Mouse (Mus musculus): ENCODE measurements at regions not wholly inside any gene's neighbourhood (a gene's known extent, or its start where the extent isn't known, plus 50 kb on each side); places are given as distances from the start of the nearest gene placed in this dataset.

- Histone ChIP-seq H3K9me3 (replicated peaks; ENCODE audit: control insufficient read depth, low read length) (no peaks in the 10 kb centered on the region), H3K4me3 (ENCODE audit: low read depth, low read length) (no peak overlapping the region), H3K27ac (ENCODE audit: low read depth) (no peak overlapping the region), H3K4me2 (ENCODE audit: low read depth, low read length) (no peak overlapping the region), H3K36me3 (replicated peaks; ENCODE audit: control insufficient read depth, insufficient read depth, low read length) (no peaks in the 10 kb centered on the region), H3K27me3 (ENCODE audit: control insufficient read depth, insufficient read depth, low read length) (0 out of 2 replicates have a peak, but pooled peaks cover 3% of the 10 kb centered on the region), H3K4me1 (ENCODE audit: control insufficient read depth, insufficient read depth) (no peaks in the 10 kb centered on the region), H3K9ac (replicated peaks; ENCODE audit: low read depth, low read length) (no peak overlapping the region)
- ATAC-seq (ENCODE audit: insufficient read depth, low read depth): no peak
- WGBS: 74% methylated on average over 2 of the region's 2 CpGs
- TF ChIP-seq EP300 (IDR thresholded peaks at IDR 0.05; ENCODE audit: low read depth) (no peak), CTCF (IDR thresholded peaks at IDR 0.05; ENCODE audit: low read depth) (no peak)
- DNase-seq (ENCODE audit: low spot score): no peak
Measured at GRCm38 (mm10) chr9:122531806-122532205, 180.4 kb downstream of the Abhd5 start.

- ATAC-seq (ENCODE audit: insufficient read depth, low read depth) (no peak), DNase-seq (ENCODE audit: low spot score) (no peak)
- TF ChIP-seq EP300 (IDR thresholded peaks at IDR 0.05; ENCODE audit: low read depth) (no peak), CTCF (IDR thresholded peaks at IDR 0.05; ENCODE audit: low read depth) (no peak)
- Histone ChIP-seq H3K27me3 (ENCODE audit: control insufficient read depth, insufficient read depth, low read length) (no peaks in the 10 kb centered on the region), H3K9me3 (replicated peaks; ENCODE audit: control insufficient read depth, low read length) (no peaks in the 10 kb centered on the region), H3K36me3 (replicated peaks; ENCODE audit: control insufficient read depth, insufficient read depth, low read length) (no peaks in the 10 kb centered on the region), H3K9ac (replicated peaks; ENCODE audit: low read depth, low read length) (no peak overlapping the region), H3K4me1 (ENCODE audit: control insufficient read depth, insufficient read depth) (no peaks in the 10 kb centered on the region), H3K4me3 (ENCODE audit: low read depth, low read length) (no peak overlapping the region), H3K27ac (ENCODE audit: low read depth) (no peak overlapping the region), H3K4me2 (ENCODE audit: low read depth, low read length) (no peak overlapping the region)
- WGBS: 35% methylated on average over 15 of the region's 15 CpGs
Measured at GRCm38 (mm10) chr9:122534121-122534814, 182.9 kb downstream of the Abhd5 start.

- H3K27me3 ChIP-seq (ENCODE audit: control insufficient read depth, insufficient read depth, low read length): no peaks in the 10 kb centered on the region
- no peaks in the 10 kb centered on the region for H3K9me3 ChIP-seq (replicated peaks; ENCODE audit: control insufficient read depth, low read length)
- no peak overlapping the region for H3K27ac ChIP-seq (ENCODE audit: low read depth)
- 59% methylated on average over 2 of the region's 2 CpGs for WGBS
- H3K4me1 ChIP-seq (ENCODE audit: control insufficient read depth, insufficient read depth): no peaks in the 10 kb centered on the region
- no peaks in the 10 kb centered on the region for H3K36me3 ChIP-seq (replicated peaks; ENCODE audit: control insufficient read depth, insufficient read depth, low read length)
- DNase-seq (ENCODE audit: low spot score): no peak
- no peak overlapping the region for H3K4me3 ChIP-seq (ENCODE audit: low read depth, low read length)
- no peak overlapping the region for H3K9ac ChIP-seq (replicated peaks; ENCODE audit: low read depth, low read length)
- TF ChIP-seq EP300 (IDR thresholded peaks at IDR 0.05; ENCODE audit: low read depth) (no peak), CTCF (IDR thresholded peaks at IDR 0.05; ENCODE audit: low read depth) (no peak)
- ATAC-seq (ENCODE audit: insufficient read depth, low read depth): no peak
- H3K4me2 ChIP-seq (ENCODE audit: low read depth, low read length): no peak overlapping the region
Measured at GRCm38 (mm10) chr9:122534965-122535364, 183.6 kb downstream of the Abhd5 start.

GRCm38 (mm10) chr9:122540091-122540490 is 188.7 kb downstream of the Abhd5 start:
- TF ChIP-seq EP300 (IDR thresholded peaks at IDR 0.05; ENCODE audit: low read depth) (no peak), CTCF (IDR thresholded peaks at IDR 0.05; ENCODE audit: low read depth) (no peak)
- Histone ChIP-seq H3K4me2 (ENCODE audit: low read depth, low read length) (no peak overlapping the region), H3K9ac (replicated peaks; ENCODE audit: low read depth, low read length) (no peak overlapping the region), H3K27ac (ENCODE audit: low read depth) (no peak overlapping the region), H3K9me3 (replicated peaks; ENCODE audit: control insufficient read depth, low read length) (no peaks in the 10 kb centered on the region), H3K36me3 (replicated peaks; ENCODE audit: control insufficient read depth, insufficient read depth, low read length) (no peaks in the 10 kb centered on the region), H3K27me3 (ENCODE audit: control insufficient read depth, insufficient read depth, low read length) (no peaks in the 10 kb centered on the region), H3K4me3 (ENCODE audit: low read depth, low read length) (no peak overlapping the region), H3K4me1 (ENCODE audit: control insufficient read depth, insufficient read depth) (no peaks in the 10 kb centered on the region)
- ATAC-seq (ENCODE audit: insufficient read depth, low read depth): no peak
- 26% methylated on average over 3 of the region's 3 CpGs for WGBS
- peak; percentile 8 for DNase-seq (ENCODE audit: low spot score)

- H3K4me1 ChIP-seq (ENCODE audit: control insufficient read depth, insufficient read depth): no peaks in the 10 kb centered on the region
- TF ChIP-seq EP300 (IDR thresholded peaks at IDR 0.05; ENCODE audit: low read depth): no peak
- TF ChIP-seq CTCF (IDR thresholded peaks at IDR 0.05; ENCODE audit: low read depth): no peak
- no peaks in the 10 kb centered on the region for H3K9me3 ChIP-seq (replicated peaks; ENCODE audit: control insufficient read depth, low read length)
- no peak overlapping the region for H3K4me3 ChIP-seq (ENCODE audit: low read depth, low read length)
- no peaks in the 10 kb centered on the region for H3K36me3 ChIP-seq (replicated peaks; ENCODE audit: control insufficient read depth, insufficient read depth, low read length)
- H3K27me3 ChIP-seq (ENCODE audit: control insufficient read depth, insufficient read depth, low read length): no peaks in the 10 kb centered on the region
- no peak overlapping the region for H3K4me2 ChIP-seq (ENCODE audit: low read depth, low read length)
- DNase-seq (ENCODE audit: low spot score) (no peak), ATAC-seq (ENCODE audit: insufficient read depth, low read depth) (no peak)
- H3K27ac ChIP-seq (ENCODE audit: low read depth): no peak overlapping the region
- no peak overlapping the region for H3K9ac ChIP-seq (replicated peaks; ENCODE audit: low read depth, low read length)
- WGBS: 74% methylated on average over 9 of the region's 9 CpGs
Measured at GRCm38 (mm10) chr9:122556051-122556450, 191.1 kb upstream of the Topaz1 start.

- Histone ChIP-seq H3K9me3 (replicated peaks; ENCODE audit: control insufficient read depth, low read length) (no peaks in the 10 kb centered on the region), H3K4me2 (ENCODE audit: low read depth, low read length) (no peak overlapping the region), H3K27me3 (ENCODE audit: control insufficient read depth, insufficient read depth, low read length) (peaks cover 57% of the 10 kb centered on the region), H3K27ac (ENCODE audit: low read depth) (no peak overlapping the region), H3K4me1 (ENCODE audit: control insufficient read depth, insufficient read depth) (0 out of 2 replicates have a peak, but pooled peaks cover 3% of the 10 kb centered on the region), H3K9ac (replicated peaks; ENCODE audit: low read depth, low read length) (no peak overlapping the region), H3K4me3 (ENCODE audit: low read depth, low read length) (no peak overlapping the region), H3K36me3 (replicated peaks; ENCODE audit: control insufficient read depth, insufficient read depth, low read length) (no peaks in the 10 kb centered on the region)
- DNase-seq (ENCODE audit: low spot score) (no peak), ATAC-seq (ENCODE audit: insufficient read depth, low read depth) (no peak)
- TF ChIP-seq CTCF (IDR thresholded peaks at IDR 0.05; ENCODE audit: low read depth) (no peak), EP300 (IDR thresholded peaks at IDR 0.05; ENCODE audit: low read depth) (no peak)
- 57% methylated on average over 3 of the region's 3 CpGs for WGBS
Measured at GRCm38 (mm10) chr9:122566060-122566459, 181.1 kb upstream of the Topaz1 start.

Measured in heart, postnatal 0 days (tissue).